Mouse (Mus musculus): ENCODE data around the gene Cacng8.

DNA sequence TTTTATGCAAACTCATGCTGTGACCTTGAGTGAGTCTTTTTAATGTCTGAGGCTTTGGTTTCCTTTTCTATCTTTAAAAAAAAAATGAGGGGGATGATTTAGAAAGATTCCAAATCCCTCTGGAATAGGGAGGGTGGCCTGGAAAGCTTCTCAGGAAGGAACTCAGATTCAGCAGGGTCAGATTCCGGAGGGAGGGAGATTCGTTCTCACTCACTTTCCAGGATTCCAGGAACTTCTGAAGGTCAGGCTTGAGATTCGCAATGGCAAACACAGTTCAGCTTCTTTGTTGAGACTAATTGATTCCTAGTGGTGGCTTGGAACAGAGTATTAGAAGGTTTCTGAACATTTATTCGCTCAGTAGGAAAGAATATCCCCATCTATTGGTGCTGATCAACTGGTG, 20.1 kb upstream of the Cacng8 start:
- TF ChIP-seq POLR2A (IDR thresholded peaks at IDR 0.05; ENCODE audit: low read depth, low read length) = no peak
- no peak for TF ChIP-seq CTCF (conservative IDR thresholded peaks at IDR 0.05; ENCODE audit: insufficient read depth, insufficient read length, low read depth, low read length)
